Mouse (Mus musculus) right cerebral cortex, adult 18-20 months (tissue): Measurements from ENCODE around the gene Slc4a2.

Experiments
- DNase-seq: peaks from one replicate; pipeline ENCODE4 v3.0.0; 2022; ENCODE audit warnings: mixed read lengths

Slc4a2 gene

DNA sequence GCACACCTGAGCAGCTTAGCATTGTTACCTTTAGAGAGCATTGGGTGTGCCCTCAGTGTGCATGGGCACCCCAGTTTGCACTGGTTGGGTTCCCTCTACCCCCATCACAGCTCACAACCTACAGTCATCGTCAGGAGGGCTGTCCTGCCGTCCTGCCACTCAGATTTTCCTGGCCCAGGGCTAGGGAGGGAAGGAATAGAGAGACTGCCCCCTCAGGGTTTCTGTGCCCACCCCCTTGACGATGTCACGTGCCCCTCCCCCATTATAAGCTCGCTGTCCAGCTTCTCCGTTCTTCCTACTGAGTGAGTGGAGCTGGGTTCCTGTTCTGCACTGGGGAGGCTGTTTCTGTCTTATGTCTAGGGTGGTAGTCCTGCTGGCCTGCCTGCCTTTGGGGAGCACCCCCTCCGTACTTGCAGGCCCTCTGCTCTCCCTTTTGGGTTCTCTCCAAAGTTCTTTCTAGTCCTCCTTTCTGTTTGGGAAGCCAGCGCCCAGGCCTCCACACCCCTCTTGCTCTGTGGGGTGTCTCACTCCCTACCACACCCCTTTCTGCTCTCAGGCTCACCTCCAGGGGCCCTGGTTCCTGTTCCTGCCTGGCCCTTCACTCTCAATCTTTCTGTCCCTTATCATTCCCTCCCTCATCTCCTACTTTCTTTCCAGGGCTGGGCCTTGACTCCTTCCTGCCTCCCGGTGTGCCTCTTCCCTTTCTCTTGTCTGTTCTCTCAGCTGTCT, 3.1 kb downstream of the Slc4a2 start:
- no peak for DNase-seq

DNA sequence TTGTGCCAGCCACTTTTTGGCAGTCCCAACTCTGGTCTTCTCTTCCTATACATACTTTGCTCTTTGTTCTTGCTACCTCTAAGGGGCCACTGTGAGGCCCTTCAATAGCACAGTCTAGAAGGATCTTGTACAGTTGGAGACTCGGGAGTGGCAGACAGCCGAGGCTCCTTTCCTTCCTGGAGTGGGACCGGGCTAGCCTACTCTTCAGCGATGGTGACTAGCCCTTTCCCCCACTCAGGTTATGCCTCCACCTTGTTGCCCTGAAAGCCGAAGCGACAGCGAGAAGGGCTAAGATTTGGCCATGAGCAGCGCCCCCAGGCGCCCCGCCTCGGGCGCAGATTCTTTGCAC, 3.6 kb downstream of the Slc4a2 start:
- no peak for DNase-seq

- no peak for DNase-seq
These were observed 4.4 kb downstream of the Slc4a2 start for GRCm38 (mm10) chr5:24427981-24428402.

GRCm38 (mm10) chr5:24428596-24428995, 5.0 kb downstream of the Slc4a2 start:
- DNase-seq, result no peak

GRCm38 (mm10) chr5:24433993-24434392, 10.4 kb downstream of the Slc4a2 start:
- DNase-seq, result no peak

DNA sequence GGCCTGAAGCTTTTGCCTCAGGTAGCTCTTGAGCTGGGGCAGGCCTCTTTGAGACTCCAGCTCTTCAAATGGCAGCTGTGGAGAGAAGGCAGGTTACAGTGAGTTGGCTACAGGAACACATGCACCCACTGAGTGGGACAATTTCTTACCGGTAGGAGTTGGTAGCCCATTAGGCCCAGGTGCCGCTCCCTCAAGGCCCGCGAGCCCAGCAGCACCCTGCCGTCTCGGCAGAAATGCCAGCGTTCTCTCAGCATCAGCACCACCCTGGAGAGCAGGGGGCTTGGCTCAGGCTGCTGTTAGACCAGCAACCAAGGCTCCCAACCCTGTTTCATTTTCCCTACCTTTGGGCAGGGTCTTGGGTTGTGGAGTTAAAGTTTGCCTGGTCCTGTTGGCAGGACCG, 17.6 kb downstream of the Slc4a2 start:
- no peak for DNase-seq

DNA sequence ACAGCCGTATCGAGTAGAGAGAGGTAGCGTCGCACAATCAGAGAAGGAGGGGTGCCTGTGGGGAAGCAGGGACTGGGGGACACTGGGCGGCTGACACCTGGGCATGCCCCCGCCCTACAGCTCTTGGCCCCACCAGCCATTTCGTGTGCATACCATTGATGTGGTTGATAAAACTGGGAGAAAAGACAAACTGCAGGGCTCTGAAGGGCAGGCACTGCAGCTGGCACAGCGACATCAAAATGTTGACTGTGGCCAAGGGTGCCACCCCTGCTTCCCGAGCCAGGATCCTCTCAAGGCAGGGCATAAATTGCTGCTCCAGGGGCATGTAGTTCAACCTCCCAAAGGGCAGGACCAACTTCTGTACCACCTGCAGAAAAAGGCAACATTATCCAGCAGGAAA, 18.4 kb downstream of the Slc4a2 start:
- no peak for DNase-seq

- DNase-seq, result no peak
These were observed 19.6 kb downstream of the Slc4a2 start for GRCm38 (mm10) chr5:24443204-24443603.

GRCm38 (mm10) chr5:24443927-24444326, 20.3 kb downstream of the Slc4a2 start:
- no peak for DNase-seq

DNA sequence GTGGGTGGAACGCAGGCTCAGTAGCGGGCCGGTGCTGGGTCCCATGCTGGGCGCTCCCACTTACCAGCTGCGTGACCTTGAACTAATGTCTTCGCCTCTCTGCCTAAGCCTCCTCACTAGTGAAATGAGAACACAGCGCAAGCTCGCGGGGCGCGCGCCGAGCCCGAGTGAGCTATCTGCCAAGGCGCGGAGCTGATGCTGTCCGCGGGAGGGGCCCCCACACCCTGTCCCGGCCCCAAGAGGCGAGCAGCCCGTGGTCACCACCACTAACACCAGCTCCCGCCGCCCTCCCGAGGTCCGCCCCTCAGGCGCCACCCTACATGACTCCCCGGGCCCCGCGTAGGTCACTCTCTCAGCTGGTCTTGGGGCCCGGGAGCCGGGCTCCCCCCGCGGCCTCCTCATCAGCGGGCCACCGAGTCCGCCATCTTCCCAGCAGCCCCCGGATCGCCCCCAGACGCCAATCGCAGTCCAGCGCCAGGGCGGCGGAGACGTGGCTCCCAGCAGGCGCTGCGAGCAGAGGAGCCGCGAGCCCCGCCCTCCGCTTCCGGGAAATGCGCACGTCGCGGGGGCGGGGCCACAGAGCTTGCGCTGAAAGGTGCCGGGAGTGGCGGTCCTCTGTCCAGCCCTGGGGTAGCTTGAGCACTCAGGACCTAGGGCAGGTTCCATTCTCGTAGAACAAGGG, 21.2 kb downstream of the Slc4a2 start, which contains the start of gene Fastk:
Fastk (minus strand) TSS at position 542 of the 682 bp plus-strand sequence.
- peak; percentile 97 for DNase-seq

- DNase-seq, result no peak
These were observed 21.9 kb downstream of the Slc4a2 start for GRCm38 (mm10) chr5:24445428-24446080.

DNA sequence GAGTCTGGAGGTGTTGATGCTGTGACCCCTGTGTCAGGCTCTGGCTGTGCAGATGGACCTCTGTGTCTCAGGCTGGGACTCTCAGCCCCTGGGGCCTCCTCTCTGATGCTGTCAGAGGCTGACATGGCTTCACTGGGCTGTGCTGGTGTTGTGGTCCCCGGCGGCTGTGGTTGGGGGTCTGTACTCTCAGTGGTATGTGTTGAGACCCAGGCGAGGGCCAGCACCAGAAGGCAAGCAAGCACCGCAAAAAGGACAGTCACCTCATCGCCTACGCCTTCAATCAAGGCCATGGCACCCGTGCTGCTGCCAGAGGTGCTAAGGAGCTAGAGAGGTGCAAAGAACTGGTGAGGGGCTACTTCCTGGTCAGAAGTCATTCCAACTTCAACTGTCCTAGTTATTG, 23.0 kb downstream of the Slc4a2 start:
- no peak for DNase-seq

GRCm38 (mm10) chr5:24447624-24448298, 24.1 kb downstream of the Slc4a2 start, which contains the start of gene Tmub1:
Gene Tmub1, minus strand, starts transcription at chr5:24447854.
- peak; percentile 89 for DNase-seq

DNA sequence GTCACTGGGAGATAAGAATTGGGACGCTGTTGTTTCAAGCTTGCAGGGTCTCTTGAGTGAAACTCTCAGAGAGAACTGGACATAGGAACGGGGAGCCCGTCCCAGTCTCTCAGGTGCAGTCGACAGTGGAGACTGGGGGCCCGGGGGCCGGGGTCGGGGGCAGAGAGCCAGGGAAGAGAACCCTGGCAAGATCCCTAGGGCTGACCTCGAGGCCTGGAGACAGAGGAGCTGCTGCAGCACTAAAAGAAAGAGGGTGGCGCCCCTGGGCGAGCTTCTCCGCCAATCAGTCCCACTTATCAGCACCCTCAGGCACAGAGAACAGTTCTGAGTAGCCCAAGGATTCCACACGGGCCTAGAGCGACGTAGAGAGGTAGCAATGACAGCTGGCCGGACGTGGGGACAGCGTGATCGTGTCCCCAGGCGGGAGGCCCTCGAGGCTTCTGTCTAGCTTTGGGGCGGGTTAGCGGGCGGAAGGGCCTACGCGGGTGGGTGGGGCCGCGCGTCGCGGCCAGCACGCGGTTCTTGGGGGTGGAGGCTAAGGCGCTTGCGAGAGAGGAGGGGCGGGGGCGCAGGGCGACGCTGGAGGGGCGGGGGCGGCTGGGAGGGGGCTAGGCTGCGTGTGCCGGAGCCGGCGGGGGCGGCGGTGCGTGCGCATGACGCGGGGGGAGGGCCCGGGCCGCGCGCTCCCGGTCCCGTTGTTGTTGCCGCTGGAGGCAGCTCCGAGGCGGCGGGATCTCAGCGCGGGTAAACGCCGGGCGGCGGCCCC, 27.8 kb downstream of the Slc4a2 start:
- DNase-seq, result peak; percentile 89

DNA sequence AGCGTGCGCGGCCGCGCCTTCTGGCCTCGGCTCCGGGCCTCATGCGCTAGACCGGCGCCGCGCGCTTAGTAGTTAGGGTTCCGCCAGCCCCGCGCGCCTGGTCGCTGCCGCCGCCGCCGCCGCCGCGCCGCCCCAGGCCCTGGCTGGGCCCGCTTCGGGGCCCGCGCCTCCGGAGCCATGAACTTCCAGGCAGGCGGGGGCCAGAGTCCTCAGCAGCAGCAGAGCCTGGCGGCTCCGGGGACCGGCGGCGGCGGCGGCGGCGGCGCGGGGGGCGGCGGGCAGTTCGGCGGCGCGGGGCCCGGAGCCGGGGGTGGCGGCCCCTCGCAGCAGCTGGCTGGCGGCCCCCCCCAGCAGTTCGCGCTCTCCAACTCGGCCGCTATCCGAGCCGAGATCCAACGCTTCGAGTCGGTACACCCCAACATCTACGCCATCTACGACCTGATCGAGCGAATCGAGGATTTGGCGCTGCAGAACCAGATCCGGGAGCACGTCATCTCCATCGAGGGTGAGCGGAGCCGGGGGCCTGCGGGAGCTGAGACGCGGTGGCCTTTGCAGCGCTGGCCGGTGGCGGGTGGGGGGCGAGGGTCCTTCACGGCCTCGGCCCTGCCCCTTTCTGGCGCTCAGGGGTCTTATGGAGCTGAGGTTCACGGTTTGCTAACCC, 28.5 kb downstream of the Slc4a2 start, which contains the start of gene Agap3:
Agap3 (plus strand) TSS at position 148 of the 661 bp plus-strand sequence.
- peak; percentile 44 for DNase-seq

- peak; percentile 51 for DNase-seq
These were observed 29.1 kb downstream of the Slc4a2 start for GRCm38 (mm10) chr5:24452691-24453233.

GRCm38 (mm10) chr5:24453283-24453984, 29.8 kb downstream of the Slc4a2 start:
- no peak for DNase-seq

DNA sequence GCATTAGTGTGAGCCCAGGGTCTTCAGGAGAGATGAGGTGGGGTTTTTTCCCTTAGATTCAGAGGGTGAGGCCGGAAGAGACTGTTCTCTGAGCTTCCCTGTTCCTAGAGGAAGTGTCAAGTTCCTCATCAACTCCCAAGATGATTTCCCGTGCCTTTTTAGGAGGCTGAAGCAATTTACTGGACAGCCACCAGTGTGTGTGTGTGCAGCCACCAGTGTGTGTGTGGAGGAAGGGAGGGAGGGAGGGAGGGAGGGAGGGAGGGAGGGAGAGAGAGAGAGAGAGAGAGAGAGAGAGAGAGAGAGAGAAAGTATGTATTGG, 30.3 kb downstream of the Slc4a2 start:
- DNase-seq, result no peak

- no peak for DNase-seq
These were observed 31.4 kb downstream of the Slc4a2 start for GRCm38 (mm10) chr5:24455076-24455475.

GRCm38 (mm10) chr5:24455613-24456012, 32.0 kb downstream of the Slc4a2 start:
- DNase-seq, result no peak

DNA sequence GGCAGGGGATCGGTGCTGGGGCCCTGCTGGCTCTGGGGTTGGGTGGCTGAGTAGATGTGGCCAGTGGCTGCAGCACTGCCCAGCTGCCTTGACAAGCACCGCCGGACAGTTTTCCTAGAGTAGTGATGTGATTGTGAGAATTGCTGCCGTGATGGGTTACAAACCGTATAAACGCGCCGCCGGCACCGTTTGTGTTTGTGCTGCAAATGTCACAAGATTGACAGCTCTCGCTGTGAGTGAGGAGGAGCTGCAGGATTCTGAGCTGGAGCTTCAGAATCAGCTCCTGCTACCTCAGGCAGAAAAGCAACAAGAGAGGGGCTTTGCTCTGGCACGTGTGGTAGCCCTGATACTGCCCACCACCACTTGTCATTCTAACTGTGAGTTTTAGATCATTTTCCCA, 43.1 kb downstream of the Slc4a2 start:
- no peak for DNase-seq
